Mouse (Mus musculus): Measurements from ENCODE around the gene Triobp. TPM values are rescaled to one million over a fixed set of nuclear protein-coding genes. Genes with fewer than 3 reads are reported as not detected.
"Not testable (repeated sequence)": the region's sequence is repeated elsewhere in the genome, so short reads cannot be mapped to it uniquely, and the experiment has no call there.

Gene Triobp
- polyA plus RNA-seq, 1 experiment from 2014 or later, result 29.3 TPM

DNA sequence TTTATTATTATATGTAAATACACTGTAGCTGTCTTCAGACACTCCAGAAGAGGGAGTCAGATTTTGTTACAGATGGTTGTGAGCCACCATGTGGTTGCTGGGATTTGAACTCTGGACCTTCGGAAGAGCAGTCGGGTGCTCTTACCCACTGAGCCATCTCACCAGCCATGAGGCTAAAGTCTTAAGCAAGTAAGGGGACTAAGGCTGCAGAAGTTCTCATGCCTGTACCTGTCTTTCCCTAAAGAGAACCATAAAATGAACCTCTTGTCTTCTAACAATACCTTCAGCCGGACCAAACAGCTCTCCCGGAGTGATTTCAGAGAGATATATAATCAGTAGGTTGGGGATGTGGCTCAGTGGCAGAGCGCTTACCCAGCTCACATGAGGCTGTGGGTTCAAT is 84.4 kb downstream of the Triobp start:
- H3K9ac ChIP-seq (ENCODE audit: low read length); ATAC-seq; H3K4me3 ChIP-seq (ENCODE audit: low read depth, low read length); H3K9me3 ChIP-seq (replicated peaks; ENCODE audit: control insufficient read depth, low read length); H3K27me3 ChIP-seq (replicated peaks; ENCODE audit: control insufficient read depth, insufficient read depth, low read length); H3K4me2 ChIP-seq (ENCODE audit: low read length); DNase-seq (ENCODE audit: low spot score); H3K27ac ChIP-seq (ENCODE audit: low read depth, low read length); H3K36me3 ChIP-seq (ENCODE audit: control insufficient read depth, insufficient read depth, low read length): not testable (repeated sequence)
- 89% methylated on average over 5 of the region's 5 CpGs for WGBS
- peaks cover 16% of the 10 kb centered on the region for H3K4me1 ChIP-seq (ENCODE audit: control insufficient read depth, insufficient read depth, low read length)

DNA sequence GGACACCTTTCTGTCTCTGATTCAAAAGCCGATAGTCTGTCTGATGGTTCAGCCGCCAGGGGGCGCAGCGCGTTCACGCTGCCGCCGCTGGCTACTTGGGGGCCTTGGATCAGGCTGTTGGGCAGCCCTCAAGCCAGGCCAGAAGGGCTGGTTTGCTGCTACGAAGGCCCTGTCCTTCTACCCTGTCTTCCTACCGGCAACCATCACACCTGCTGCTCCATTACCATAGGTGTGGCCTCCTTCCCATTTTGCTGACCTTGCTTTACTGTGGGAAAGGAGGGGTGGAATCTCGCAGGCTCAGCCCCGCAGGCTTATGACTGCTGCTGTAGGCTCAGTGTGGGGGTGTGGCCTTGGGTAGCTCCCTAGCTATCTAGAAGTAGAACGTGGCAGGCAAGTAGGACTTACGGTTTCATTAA is 90.4 kb downstream of the Triobp start:
- Histone ChIP-seq H3K4me3 (ENCODE audit: low read depth, low read length) (no peak overlapping the region), H3K27me3 (replicated peaks; ENCODE audit: control insufficient read depth, insufficient read depth, low read length) (peaks cover 24% of the 10 kb centered on the region), H3K4me2 (ENCODE audit: low read length) (0 out of 2 replicates have a peak overlapping the region, but pooled peaks have one; percentile 7), H3K9me3 (replicated peaks; ENCODE audit: control insufficient read depth, low read length) (no peaks in the 10 kb centered on the region), H3K27ac (ENCODE audit: low read depth, low read length) (no peak overlapping the region), H3K9ac (ENCODE audit: low read length) (no peak overlapping the region), H3K36me3 (ENCODE audit: control insufficient read depth, insufficient read depth, low read length) (no peaks in the 10 kb centered on the region), H3K4me1 (ENCODE audit: control insufficient read depth, insufficient read depth, low read length) (peaks cover 3% of the 10 kb centered on the region; the same call in 1 of the 2 replicates)
- DNase-seq (ENCODE audit: low spot score) (peak; percentile 72), ATAC-seq (peak; percentile 24; the same call in 1 of the 2 replicates)
- 14% methylated on average over 14 of the region's 14 CpGs for WGBS

- no peak overlapping the region for H3K27ac ChIP-seq (ENCODE audit: low read depth, low read length)
- H3K9me3 ChIP-seq (replicated peaks; ENCODE audit: control insufficient read depth, low read length), result no peaks in the 10 kb centered on the region
- no peaks in the 10 kb centered on the region for H3K36me3 ChIP-seq (ENCODE audit: control insufficient read depth, insufficient read depth, low read length)
- H3K27me3 ChIP-seq (replicated peaks; ENCODE audit: control insufficient read depth, insufficient read depth, low read length), result peaks cover 28% of the 10 kb centered on the region
- ATAC-seq (no peak), DNase-seq (ENCODE audit: low spot score) (no peak)
- H3K4me3 ChIP-seq (ENCODE audit: low read depth, low read length), result no peak overlapping the region
- H3K4me2 ChIP-seq (ENCODE audit: low read length), result no peak overlapping the region
- peaks cover 3% of the 10 kb centered on the region; the same call in 1 of the 2 replicates for H3K4me1 ChIP-seq (ENCODE audit: control insufficient read depth, insufficient read depth, low read length)
- H3K9ac ChIP-seq (ENCODE audit: low read length), result no peak overlapping the region
- 68% methylated on average over 10 of the region's 10 CpGs for WGBS
These were observed 90.8 kb downstream of the Triobp start for GRCm38 (mm10) chr15:79038331-79038730.

DNA sequence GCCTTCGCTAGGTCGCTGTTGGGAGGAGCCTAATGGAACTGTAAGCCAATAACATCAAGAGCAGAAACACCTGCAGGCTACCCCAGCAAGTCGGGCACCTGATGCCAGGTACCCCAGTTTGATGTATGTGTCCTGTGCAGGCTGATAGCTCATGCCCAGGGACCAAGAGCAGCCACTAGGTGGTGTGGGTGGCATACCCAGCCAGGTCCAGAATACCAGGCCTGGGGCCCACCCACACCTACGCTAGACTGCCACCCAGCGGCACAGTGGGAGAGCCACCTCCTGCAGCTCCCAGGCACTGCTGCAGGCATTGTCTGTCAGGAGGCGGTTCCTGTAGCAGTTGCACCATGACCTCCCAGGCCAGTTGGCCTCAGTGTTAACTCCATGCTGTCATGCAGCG is 91.3 kb downstream of the Triobp start:
- peak; percentile 67 for DNase-seq (ENCODE audit: low spot score)
- no peaks in the 10 kb centered on the region for H3K9me3 ChIP-seq (replicated peaks; ENCODE audit: control insufficient read depth, low read length)
- no peak overlapping the region for H3K4me2 ChIP-seq (ENCODE audit: low read length)
- no peak overlapping the region for H3K9ac ChIP-seq (ENCODE audit: low read length)
- no peaks in the 10 kb centered on the region for H3K36me3 ChIP-seq (ENCODE audit: control insufficient read depth, insufficient read depth, low read length)
- H3K27me3 ChIP-seq (replicated peaks; ENCODE audit: control insufficient read depth, insufficient read depth, low read length), result peaks cover 33% of the 10 kb centered on the region
- no peak overlapping the region for H3K27ac ChIP-seq (ENCODE audit: low read depth, low read length)
- 26% methylated on average over 7 of the region's 7 CpGs for WGBS
- no peak overlapping the region for H3K4me3 ChIP-seq (ENCODE audit: low read depth, low read length)
- H3K4me1 ChIP-seq (ENCODE audit: control insufficient read depth, insufficient read depth, low read length), result peaks cover 3% of the 10 kb centered on the region; the same call in 1 of the 2 replicates
- peak; percentile 61 for ATAC-seq

DNA sequence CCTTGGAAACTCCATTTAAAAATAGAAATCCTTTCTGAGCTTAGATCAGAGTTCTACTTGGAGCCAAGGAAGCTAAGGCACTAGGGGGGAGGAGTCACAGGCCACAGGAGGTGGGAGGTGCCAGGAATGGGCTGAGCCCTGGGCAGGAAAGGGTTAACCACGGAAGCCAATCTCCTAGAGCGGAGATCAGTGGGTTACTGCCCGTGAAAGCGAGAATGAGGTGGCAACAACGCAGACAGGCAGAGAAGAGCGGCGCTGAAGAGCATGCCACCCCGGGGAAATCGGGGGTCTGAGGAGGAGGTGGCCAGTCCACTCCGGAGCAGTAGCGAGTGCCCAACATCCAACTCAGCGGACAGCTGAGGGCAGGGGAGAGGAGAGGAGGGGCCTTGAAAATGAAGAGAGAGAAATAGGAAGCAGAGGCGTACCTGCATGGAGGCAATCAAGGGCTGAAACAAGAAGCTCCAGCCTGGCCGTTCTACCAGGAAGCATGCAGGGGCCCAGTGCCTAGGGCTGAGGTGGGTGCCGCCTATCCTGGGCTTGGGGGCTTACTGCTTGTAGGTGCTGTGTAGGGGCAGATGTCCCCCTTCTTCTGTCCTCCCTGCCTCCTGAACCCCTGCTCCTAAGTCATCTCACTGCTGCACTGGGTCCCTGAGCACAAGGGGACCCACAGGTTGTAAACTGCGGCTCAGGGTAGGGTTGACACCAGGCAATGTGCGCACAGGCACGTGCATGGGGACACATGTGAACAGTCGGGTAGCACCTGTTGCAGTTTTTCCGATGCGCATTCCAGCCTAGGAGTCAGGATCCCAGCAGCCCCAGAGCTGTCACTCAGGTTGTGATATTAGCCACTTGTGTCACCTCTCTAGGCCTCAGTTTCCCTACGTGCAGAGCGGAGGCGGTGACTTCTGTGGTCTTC is 93.2 kb downstream of the Triobp start:
- Histone ChIP-seq H3K27me3 (replicated peaks; ENCODE audit: control insufficient read depth, insufficient read depth, low read length) (peaks cover 34% of the 10 kb centered on the region), H3K9me3 (replicated peaks; ENCODE audit: control insufficient read depth, low read length) (no peaks in the 10 kb centered on the region), H3K27ac (ENCODE audit: low read depth, low read length) (no peak overlapping the region), H3K4me2 (ENCODE audit: low read length) (peak overlapping the region; percentile 38), H3K9ac (ENCODE audit: low read length) (0 out of 2 replicates have a peak overlapping the region, but pooled peaks have one; percentile 21), H3K4me1 (ENCODE audit: control insufficient read depth, insufficient read depth, low read length) (peaks cover 3% of the 10 kb centered on the region; the same call in 1 of the 2 replicates), H3K4me3 (ENCODE audit: low read depth, low read length) (no peak overlapping the region), H3K36me3 (ENCODE audit: control insufficient read depth, insufficient read depth, low read length) (no peaks in the 10 kb centered on the region)
- WGBS, result 22% methylated on average over 24 of the region's 24 CpGs
- no peak for DNase-seq (ENCODE audit: low spot score)
- ATAC-seq, result no peak

DNA sequence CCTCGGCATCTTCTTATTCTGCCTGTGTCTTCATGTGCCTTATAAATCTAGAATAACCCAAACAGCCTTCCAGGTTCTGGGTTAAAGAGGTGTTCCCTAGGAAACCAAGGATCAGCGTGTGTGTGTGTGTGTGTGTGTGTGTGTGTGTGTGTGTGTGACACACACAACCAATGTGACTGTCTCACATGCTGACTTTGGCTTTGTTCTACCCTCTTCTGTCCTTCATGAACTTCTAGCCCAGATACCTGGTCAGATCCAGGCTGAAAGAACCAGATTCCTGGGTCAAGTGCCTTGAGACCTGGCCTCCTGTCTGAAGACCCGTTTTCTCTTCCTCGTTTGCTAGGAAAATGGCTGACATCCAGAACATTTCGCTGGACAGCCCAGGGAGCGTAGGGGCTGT is 94.1 kb downstream of the Triobp start, which contains the start of gene Galr3:
Gene Galr3 (plus strand): TSS at position 301 of the 400 bp plus-strand sequence.
- H3K4me1 ChIP-seq (ENCODE audit: control insufficient read depth, insufficient read depth, low read length), result peaks cover 3% of the 10 kb centered on the region; the same call in 1 of the 2 replicates
- H3K27ac ChIP-seq (ENCODE audit: low read depth, low read length), result no peak within 1 kb of the TSS
- H3K9ac ChIP-seq (ENCODE audit: low read length), result peak within 1 kb of the TSS; percentile 54
- H3K4me2 ChIP-seq (ENCODE audit: low read length), result peak within 1 kb of the TSS; percentile 80
- no peaks in the 10 kb centered on the region for H3K9me3 ChIP-seq (replicated peaks; ENCODE audit: control insufficient read depth, low read length)
- ATAC-seq (no peak), DNase-seq (ENCODE audit: low spot score) (no peak)
- peak within 1 kb of the TSS; percentile 44 for H3K4me3 ChIP-seq (ENCODE audit: low read depth, low read length)
- H3K27me3 ChIP-seq (replicated peaks; ENCODE audit: control insufficient read depth, insufficient read depth, low read length), result peaks cover 34% of the 10 kb centered on the region
- WGBS, result 66% methylated on average over 6 of the region's 6 CpGs
- no peaks in the 10 kb centered on the region for H3K36me3 ChIP-seq (ENCODE audit: control insufficient read depth, insufficient read depth, low read length)

- H3K9me3 ChIP-seq (replicated peaks; ENCODE audit: control insufficient read depth, low read length), result no peaks in the 10 kb centered on the region
- ATAC-seq, result peak; percentile 54
- under 1% methylated on average over 99 of the region's 105 CpGs for WGBS
- H3K4me3 ChIP-seq (ENCODE audit: low read depth, low read length), result peak overlapping the region; percentile 44
- no peaks in the 10 kb centered on the region for H3K36me3 ChIP-seq (ENCODE audit: control insufficient read depth, insufficient read depth, low read length)
- DNase-seq (ENCODE audit: low spot score), result peak; percentile 45
- H3K27ac ChIP-seq (ENCODE audit: low read depth, low read length), result no peak overlapping the region
- peaks cover 3% of the 10 kb centered on the region; the same call in 1 of the 2 replicates for H3K4me1 ChIP-seq (ENCODE audit: control insufficient read depth, insufficient read depth, low read length)
- peak overlapping the region; percentile 80 for H3K4me2 ChIP-seq (ENCODE audit: low read length)
- peaks cover 34% of the 10 kb centered on the region for H3K27me3 ChIP-seq (replicated peaks; ENCODE audit: control insufficient read depth, insufficient read depth, low read length)
- peak overlapping the region; percentile 54 for H3K9ac ChIP-seq (ENCODE audit: low read length)
These were observed 95.4 kb downstream of the Triobp start for GRCm38 (mm10) chr15:79042721-79043491.

DNA sequence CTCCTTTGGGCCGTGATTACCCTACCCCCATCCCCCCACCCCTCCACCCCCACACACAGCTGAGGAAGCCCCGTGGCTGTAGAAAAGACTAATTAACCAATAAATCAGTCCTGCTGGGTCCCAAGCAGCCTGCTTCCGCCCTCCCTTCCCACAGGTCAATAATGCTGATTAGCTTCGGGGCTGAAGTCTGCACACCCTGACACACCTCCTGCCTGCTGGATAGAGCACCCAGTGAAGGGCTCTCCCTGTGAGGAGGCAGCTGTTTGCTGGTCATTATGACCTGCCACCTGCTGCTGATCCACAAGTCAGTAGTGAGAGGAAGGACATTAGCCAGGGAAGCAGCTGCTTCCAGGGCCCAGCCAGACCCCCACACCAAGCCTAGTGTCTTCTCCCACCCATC is 97.3 kb downstream of the Triobp start:
- peaks cover 34% of the 10 kb centered on the region for H3K27me3 ChIP-seq (replicated peaks; ENCODE audit: control insufficient read depth, insufficient read depth, low read length)
- no peak overlapping the region for H3K27ac ChIP-seq (ENCODE audit: low read depth, low read length)
- H3K36me3 ChIP-seq (ENCODE audit: control insufficient read depth, insufficient read depth, low read length), result no peaks in the 10 kb centered on the region
- WGBS, result 4% methylated on average over 4 of the region's 4 CpGs
- H3K4me2 ChIP-seq (ENCODE audit: low read length), result no peak overlapping the region
- DNase-seq (ENCODE audit: low spot score) (no peak), ATAC-seq (no peak)
- no peaks in the 10 kb centered on the region for H3K9me3 ChIP-seq (replicated peaks; ENCODE audit: control insufficient read depth, low read length)
- H3K9ac ChIP-seq (ENCODE audit: low read length), result no peak overlapping the region
- H3K4me1 ChIP-seq (ENCODE audit: control insufficient read depth, insufficient read depth, low read length), result peaks cover 3% of the 10 kb centered on the region; the same call in 1 of the 2 replicates
- no peak overlapping the region for H3K4me3 ChIP-seq (ENCODE audit: low read depth, low read length)

Measured in forebrain, embryonic 14.5 days (tissue).